Mouse (Mus musculus): ENCODE measurements around the gene Exoc3l. TPM values are rescaled to one million over a fixed set of nuclear protein-coding genes. Genes with fewer than 3 reads are reported as not detected.
A peak's percentile ranks its signal among the peaks of the same experiment; 100 is the strongest.
"Not testable (repeated sequence)": the region's sequence is repeated elsewhere in the genome, so short reads cannot be mapped to it uniquely, and the experiment has no call there.

Gene Exoc3l
- total RNA-seq, 2 experiments from 2014 or later = 0.38 to 15.0 TPM

- ATAC-seq (replicated peaks; ENCODE audit: low FRiP score, poor library complexity, severe bottlenecking) = no peak
Measured at GRCm38 (mm10) chr8:105295256-105295655, 645 bp downstream of the Exoc3l start.

DNA sequence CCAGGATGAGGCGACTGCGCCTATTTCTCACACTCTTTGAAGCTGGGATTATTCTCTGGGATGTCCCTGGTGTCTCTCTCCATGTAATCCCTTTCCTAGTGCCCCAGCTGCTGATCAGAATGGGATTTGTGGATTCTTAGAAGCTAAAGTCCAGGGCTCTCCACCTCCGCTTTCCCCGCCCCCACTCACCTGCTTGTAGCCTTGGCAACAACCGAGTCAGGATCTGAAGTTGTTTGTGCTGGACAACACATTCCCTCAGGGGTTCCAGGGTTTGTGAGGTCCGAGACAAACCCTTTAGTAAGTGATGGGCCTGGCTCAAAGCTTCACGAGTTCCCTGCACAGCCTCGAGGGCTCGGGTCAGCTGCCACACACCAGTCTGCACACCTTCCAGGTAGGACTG is 1.1 kb downstream of the Exoc3l start:
- no peak for ATAC-seq (replicated peaks; ENCODE audit: low FRiP score, poor library complexity, severe bottlenecking)

DNA sequence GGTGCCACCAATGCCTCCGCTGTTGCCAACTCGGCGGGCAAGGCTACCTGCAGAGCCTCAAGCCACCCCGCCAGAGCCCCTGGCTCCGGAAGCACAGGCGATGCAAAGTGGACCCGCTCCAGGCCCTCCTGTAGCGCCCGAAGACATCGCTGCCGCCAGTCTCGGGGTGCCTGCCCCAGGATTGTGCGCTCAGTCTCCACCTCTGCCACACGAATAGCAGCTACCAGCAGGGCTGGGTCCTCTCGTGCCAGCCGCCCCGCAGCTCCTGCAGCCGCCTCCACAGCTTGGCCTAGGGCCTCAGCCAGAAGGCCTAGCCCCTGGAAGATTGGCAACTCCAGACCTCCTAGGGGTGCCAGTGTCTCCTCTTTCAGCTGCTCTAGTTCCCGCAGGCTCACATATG is 2.5 kb downstream of the Exoc3l start:
- ATAC-seq (replicated peaks; ENCODE audit: low FRiP score, poor library complexity, severe bottlenecking) = no peak

DNA sequence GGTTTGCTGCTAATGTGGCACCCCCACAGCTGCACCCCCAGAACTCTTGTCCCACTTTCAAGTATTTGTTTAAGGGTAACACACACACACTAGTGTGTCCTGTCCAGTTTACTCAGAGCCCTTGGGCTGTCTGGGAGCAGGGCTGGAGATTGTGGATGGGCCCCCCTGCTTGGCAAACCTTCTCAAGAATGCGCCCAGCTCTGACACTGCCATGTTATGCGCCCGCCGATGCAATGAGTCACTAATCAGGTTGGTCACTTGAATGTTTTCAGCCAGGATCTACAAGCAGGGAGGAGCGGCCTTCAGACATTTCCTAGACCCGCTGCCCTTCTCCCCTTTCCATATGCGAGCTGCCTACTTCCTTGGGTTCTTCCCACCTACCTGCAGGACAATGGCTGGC is 3.4 kb downstream of the Exoc3l start:
- ATAC-seq (replicated peaks; ENCODE audit: low FRiP score, poor library complexity, severe bottlenecking) = no peak

GRCm38 (mm10) chr8:105291802-105292201 is 4.1 kb downstream of the Exoc3l start:
- not testable (repeated sequence) for ATAC-seq (replicated peaks; ENCODE audit: low FRiP score, poor library complexity, severe bottlenecking)

DNA sequence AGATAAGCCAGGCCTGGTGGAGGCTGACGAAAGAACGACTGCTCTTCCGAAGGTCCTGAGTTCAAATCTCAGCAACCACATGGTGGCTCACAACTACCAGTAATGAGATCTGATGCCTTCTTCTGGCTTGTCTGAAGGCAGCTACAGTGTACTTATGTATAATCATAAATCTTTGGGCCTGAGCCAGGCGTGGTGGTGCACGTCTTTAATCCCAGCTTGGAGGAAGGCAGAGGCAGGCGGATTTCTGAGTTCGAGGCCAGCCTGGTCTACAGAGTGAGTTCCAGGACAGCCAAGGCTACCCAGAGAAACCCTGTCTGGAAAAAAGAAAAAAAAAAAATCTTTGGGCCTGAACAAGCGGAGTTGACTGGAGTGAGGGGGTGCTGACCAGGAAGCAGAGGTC is 4.5 kb downstream of the Exoc3l start:
- ATAC-seq (replicated peaks; ENCODE audit: low FRiP score, poor library complexity, severe bottlenecking) = not testable (repeated sequence)

GRCm38 (mm10) chr8:105290554-105291314 is 5.2 kb downstream of the Exoc3l start:
- peak; percentile 76 for ATAC-seq (replicated peaks; ENCODE audit: low FRiP score, poor library complexity, severe bottlenecking)

GRCm38 (mm10) chr8:105289805-105290460 is 6.0 kb downstream of the Exoc3l start, which contains the start of gene 4931428F04Rik:
Gene 4931428F04Rik (minus strand): TSS chr8:105289864.
- ATAC-seq (replicated peaks; ENCODE audit: low FRiP score, poor library complexity, severe bottlenecking) = 0 out of 2 replicates have a peak, but pooled peaks have one; percentile 15

GRCm38 (mm10) chr8:105288958-105289732 is 6.8 kb downstream of the Exoc3l start:
- peak; percentile 58 for ATAC-seq (replicated peaks; ENCODE audit: low FRiP score, poor library complexity, severe bottlenecking)

GRCm38 (mm10) chr8:105288231-105288630 is 7.7 kb downstream of the Exoc3l start:
- ATAC-seq (replicated peaks; ENCODE audit: low FRiP score, poor library complexity, severe bottlenecking) = no peak

- no peak for ATAC-seq (replicated peaks; ENCODE audit: low FRiP score, poor library complexity, severe bottlenecking)
Measured at GRCm38 (mm10) chr8:105286907-105287306, 9.0 kb downstream of the Exoc3l start.

GRCm38 (mm10) chr8:105285514-105285913 is 10.4 kb downstream of the Exoc3l start:
- no peak for ATAC-seq (replicated peaks; ENCODE audit: low FRiP score, poor library complexity, severe bottlenecking)

DNA sequence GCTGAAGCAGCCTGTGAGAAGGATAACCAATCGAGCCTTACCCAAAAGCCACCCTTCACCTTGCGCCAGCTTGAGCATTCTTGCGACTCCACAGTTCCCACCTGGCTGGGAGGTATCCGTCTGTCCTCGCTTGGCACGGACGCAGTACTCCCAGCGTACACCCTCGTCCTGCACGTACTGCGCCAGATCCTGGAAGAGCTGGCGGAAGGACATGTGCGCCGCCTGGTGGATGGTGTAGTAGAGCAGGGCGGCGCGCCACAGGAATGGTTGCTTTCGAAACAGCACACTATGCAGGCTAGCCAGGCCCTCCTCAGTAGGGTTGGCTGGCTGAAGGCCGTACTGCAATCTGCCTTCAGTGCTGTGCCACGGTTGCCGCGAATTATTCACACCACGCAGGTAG is 12.8 kb downstream of the Exoc3l start:
- ATAC-seq (replicated peaks; ENCODE audit: low FRiP score, poor library complexity, severe bottlenecking) = peak; percentile 66

GRCm38 (mm10) chr8:105282239-105282638 is 13.7 kb downstream of the Exoc3l start:
- ATAC-seq (replicated peaks; ENCODE audit: low FRiP score, poor library complexity, severe bottlenecking) = no peak

GRCm38 (mm10) chr8:105281821-105282220 is 14.1 kb downstream of the Exoc3l start:
- ATAC-seq (replicated peaks; ENCODE audit: low FRiP score, poor library complexity, severe bottlenecking) = no peak

DNA sequence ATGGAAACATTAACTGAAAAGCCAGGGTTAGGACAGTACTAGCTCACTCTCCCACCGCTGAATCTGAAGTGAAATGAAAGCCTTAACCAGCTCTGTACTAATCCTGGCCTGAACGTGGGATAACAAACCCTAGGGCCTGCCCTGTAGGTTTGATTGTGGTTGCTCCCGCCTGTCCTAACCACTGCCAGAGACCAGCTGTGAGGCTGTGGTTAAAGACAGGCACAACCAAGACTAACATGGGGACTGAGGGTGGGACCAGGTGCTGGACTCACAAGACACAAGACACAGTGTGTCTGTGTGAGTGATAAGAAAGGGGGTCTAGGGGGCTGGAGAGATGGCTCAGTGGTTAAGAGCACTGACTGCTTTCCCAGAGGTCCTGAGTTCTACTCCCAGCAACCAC is 15.3 kb downstream of the Exoc3l start:
- ATAC-seq (replicated peaks; ENCODE audit: low FRiP score, poor library complexity, severe bottlenecking) = no peak

GRCm38 (mm10) chr8:105278911-105279334 is 17.0 kb downstream of the Exoc3l start:
- ATAC-seq (replicated peaks; ENCODE audit: low FRiP score, poor library complexity, severe bottlenecking) = peak; percentile 79

DNA sequence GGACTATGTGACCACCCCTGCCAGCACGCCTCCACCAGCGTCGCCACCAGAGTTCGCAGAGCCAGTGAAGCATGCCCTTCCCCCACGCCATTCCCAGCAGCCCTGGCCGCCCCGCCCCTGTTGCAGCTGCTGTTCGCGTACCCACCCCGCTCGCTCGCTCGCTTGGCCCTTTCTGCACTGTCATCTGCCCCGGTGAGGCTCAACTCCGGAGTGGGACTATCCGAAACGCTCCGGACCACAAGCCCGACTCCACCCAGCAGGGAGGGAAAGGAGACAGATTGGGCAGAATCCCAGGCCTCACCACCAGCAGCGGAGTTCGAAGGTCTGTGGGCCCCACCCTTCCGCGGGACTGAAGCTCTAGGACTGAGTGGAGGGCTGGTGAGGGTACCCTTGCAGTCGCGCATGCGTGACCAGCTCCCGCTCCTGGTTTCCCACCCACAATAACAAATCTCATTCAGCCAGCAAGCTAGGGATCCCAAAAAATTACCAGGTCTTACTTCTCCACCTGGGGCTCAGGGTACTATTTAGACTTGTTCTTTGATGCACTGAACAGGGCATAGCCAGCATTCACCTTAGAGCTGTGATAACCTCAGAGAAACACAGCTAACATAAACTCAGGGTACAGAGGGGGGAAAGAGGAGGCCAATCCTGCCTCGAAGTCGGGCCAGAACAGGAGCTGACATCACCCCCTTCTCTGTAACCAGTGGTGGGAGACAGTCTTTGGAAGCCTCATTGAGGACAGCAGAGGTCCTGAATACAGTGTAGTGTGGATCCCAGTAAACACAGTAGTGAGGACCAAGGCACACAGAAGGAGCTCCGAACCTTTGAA is 19.4 kb downstream of the Exoc3l start:
- peak; percentile 37; the same call in 1 of the 2 replicates for ATAC-seq (replicated peaks; ENCODE audit: low FRiP score, poor library complexity, severe bottlenecking)

DNA sequence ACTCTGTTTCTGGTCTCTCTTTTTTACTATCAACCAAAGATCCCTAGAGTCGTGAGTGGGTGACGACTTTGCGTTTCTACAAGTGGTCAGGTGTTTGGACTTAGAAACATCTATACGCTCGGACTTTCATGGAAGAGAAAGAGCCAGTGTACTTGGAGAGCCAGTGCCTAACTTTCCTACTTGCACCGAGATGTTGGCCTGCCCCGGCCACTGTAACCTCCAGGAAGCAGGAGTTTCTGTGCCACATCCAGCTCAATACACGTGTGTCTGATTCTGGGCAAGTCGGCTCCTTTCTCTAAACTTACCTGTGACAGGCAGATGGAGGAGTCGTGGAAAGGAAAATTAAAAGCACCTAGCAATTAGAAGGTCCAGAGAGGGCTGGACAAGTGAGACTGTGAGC is 20.1 kb downstream of the Exoc3l start, which contains the start of gene Nol3:
Gene Nol3, plus strand, starts transcription at position 301 of the 400 bp plus-strand sequence.
- ATAC-seq (replicated peaks; ENCODE audit: low FRiP score, poor library complexity, severe bottlenecking) = no peak

Measured in erythroblast, adult 5-6 weeks (primary cell).